In genomic region chr3:41285336-41285735, GRCm38 (mm10) we compare ENCODE assay signal across 9 mouse cellular contexts.
DNase-seq lines count a peak whose midpoint lies in the region; ATAC-seq and TF ChIP-seq lines count a peak whose summit lies in the region.
"Had no signal": no experiment of that assay in that cellular context is flagged by ENCODE, and none has a peak within 500 bp of the region (broad histone marks: within the 10 kb centered on the region; RNA-seq: fewer than 3 reads in every experiment).

No protein-coding gene starts in this region.

- no peak for TF ChIP-seq POLR2A in kidney, adult 2 months (IDR thresholded peaks at IDR 0.05; ENCODE audit: low read depth, low read length)

- TF ChIP-seq CTCF in kidney, adult 2 months (conservative IDR thresholded peaks at IDR 0.05; ENCODE audit: insufficient read depth, insufficient read length, low read depth, low read length), result no peak

- no peak overlapping the region for H3K9ac ChIP-seq in limb, embryonic 13.5 days

- 0 out of 2 replicates have a peak, but pooled peaks cover 6% of the 10 kb centered on the region for H3K4me1 ChIP-seq in kidney, adult 2 months (ENCODE audit: control insufficient read depth, insufficient read depth, low read length)
- peaks cover 42% of the 10 kb centered on the region for H3K4me1 ChIP-seq in embryonic facial prominence, embryonic 10.5 days
- H3K4me1 ChIP-seq in limb, embryonic 13.5 days, result peaks cover 21% of the 10 kb centered on the region

- H3K27me3 ChIP-seq in kidney, adult 2 months (replicated peaks; ENCODE audit: control insufficient read depth, insufficient read depth, low read length), result no peaks in the 10 kb centered on the region
- H3K27me3 ChIP-seq in embryonic facial prominence, embryonic 10.5 days (replicated peaks; ENCODE audit: low read depth, poor library complexity, severe bottlenecking), result no peaks in the 10 kb centered on the region
- H3K27me3 ChIP-seq in limb, embryonic 13.5 days, result no peaks in the 10 kb centered on the region

- WGBS in kidney, adult 2 months, result 68% methylated on average over 5 of the region's 5 CpGs
- WGBS in embryonic facial prominence, embryonic 10.5 days, result 76% methylated on average over 5 of the region's 5 CpGs
- 59% methylated on average over 5 of the region's 5 CpGs for WGBS in limb, embryonic 13.5 days

- ATAC-seq in limb, embryonic 13.5 days (ENCODE audit: low FRiP score, low read depth), result peak; percentile 1; the same call in 1 of the 2 replicates
- no peak for ATAC-seq in activated CD4-positive, CD25-positive, alpha-beta regulatory T cell, adult 4 months

- no peaks in the 10 kb centered on the region for H3K9me3 ChIP-seq in embryonic facial prominence, embryonic 10.5 days
- H3K9me3 ChIP-seq in limb, embryonic 13.5 days, result no peaks in the 10 kb centered on the region
- H3K9me3 ChIP-seq: G1E had no signal

- no peaks in the 10 kb centered on the region for H3K36me3 ChIP-seq in kidney, adult 2 months (ENCODE audit: control insufficient read depth, insufficient read depth, low read length)
- no peaks in the 10 kb centered on the region for H3K36me3 ChIP-seq in embryonic facial prominence, embryonic 10.5 days (replicated peaks)
- H3K36me3 ChIP-seq in limb, embryonic 13.5 days, result no peaks in the 10 kb centered on the region
- H3K36me3 ChIP-seq: G1E had no signal

- no peak for DNase-seq in kidney, adult 2 months
- DNase-seq in kidney, adult 8-10 months, result no peak
- peak; percentile 75 for DNase-seq in NIH3T3 (ENCODE audit: low read depth)
- DNase-seq in embryonic facial prominence, embryonic 10.5 days (ENCODE audit: low spot score), result no peak
- DNase-seq in urinary bladder, adult 18-20 months (ENCODE audit: low spot score in 2 of 2), result no peak
- DNase-seq: cerebellum, adult 9-10 months had no signal

- H3K4me3 ChIP-seq in kidney, adult 2 months (ENCODE audit: insufficient read depth, low read depth, low read length), result no peak overlapping the region
- H3K4me3 ChIP-seq in embryonic facial prominence, embryonic 10.5 days, result no peak overlapping the region
- H3K4me3 ChIP-seq in limb, embryonic 13.5 days, result no peak overlapping the region

- peak overlapping the region; percentile 19; the same call in 1 of the 2 replicates for H3K4me2 ChIP-seq in limb, embryonic 13.5 days (replicated peaks)

- H3K27ac ChIP-seq in kidney, adult 2 months (ENCODE audit: insufficient read depth, low read depth, low read length), result peak overlapping the region; percentile 42
- H3K27ac ChIP-seq in embryonic facial prominence, embryonic 10.5 days (replicated peaks), result peak overlapping the region; percentile 77
- no peak overlapping the region for H3K27ac ChIP-seq in limb, embryonic 13.5 days
